Mouse (Mus musculus) midbrain, postnatal 0 days (tissue): ENCODE data around the gene Rbl1. TPM values are rescaled to one million over a fixed set of nuclear protein-coding genes. Genes with fewer than 3 reads are reported as not detected.

Experiments used
- ATAC-seq: fragments of 200-750 bp; cut with Nextera tagmentation; 2 replicates; pipeline ENCODE4 v1.8.0; 2017; ENCODE audit warnings: moderate number of reproducible peaks, mild to moderate bottlenecking, moderate TSS enrichment, moderate library complexity; ENCODE audit not compliant: low FRiP score
- DNase-seq: peaks from one replicate; pipeline ENCODE4 v3.0.0-alpha.2; 2015; ENCODE audit warnings: low spot score
- H3K27ac ChIP-seq: fragments of 300-500 bp; sonication (generic); 2 replicates; pipeline ENCODE4 v1.5.1; 2014; ENCODE audit warnings: low read depth, mild to moderate bottlenecking, low read length, mixed read lengths
- H3K27me3 ChIP-seq: fragments of 300-500 bp; sonication (generic); 2 replicates; pipeline ENCODE4 v1.6.1; 2014; ENCODE audit warnings: low read length, control low read depth, mixed read lengths; ENCODE audit not compliant: insufficient read depth
- H3K36me3 ChIP-seq: fragments of 300-500 bp; sonication (generic); 2 replicates; pipeline ENCODE4 v1.6.1; 2014; ENCODE audit warnings: low read length, control low read depth, mixed read lengths; ENCODE audit not compliant: insufficient read depth
- H3K4me1 ChIP-seq: fragments of 300-500 bp; sonication (generic); 2 replicates; pipeline ENCODE4 v1.6.1; 2014; ENCODE audit warnings: mild to moderate bottlenecking, control low read depth, antibody characterized with exemption, low read length, mixed read lengths; ENCODE audit not compliant: insufficient read depth
- H3K4me2 ChIP-seq: fragments of 300-500 bp; sonication (generic); 2 replicates; pipeline ENCODE4 v1.6.1; 2014; ENCODE audit warnings: low read depth, mild to moderate bottlenecking, low read length, mixed read lengths; ENCODE audit not compliant: poor library complexity, severe bottlenecking
- H3K4me3 ChIP-seq: fragments of 300-500 bp; sonication (generic); 2 replicates; pipeline ENCODE4 v1.5.1; 2014; ENCODE audit warnings: low read depth, mild to moderate bottlenecking, low read length, moderate library complexity
- H3K9ac ChIP-seq: fragments of 300-500 bp; sonication (generic); replicated peaks from 2 replicates; pipeline ENCODE4 v1.6.1; 2014; ENCODE audit warnings: mild to moderate bottlenecking, low read length, moderate library complexity, mixed read lengths; ENCODE audit not compliant: poor library complexity, severe bottlenecking
- H3K9me3 ChIP-seq: fragments of 300-500 bp; sonication (generic); 2 replicates; pipeline ENCODE4 v1.6.1; 2016; ENCODE audit warnings: low read length, control low read depth
- CTCF ChIP-seq: IDR thresholded peaks from 2 replicates; pipeline ENCODE4 v1.5.1; 2016; ENCODE audit warnings: antibody characterized with exemption, mild to moderate bottlenecking
- WGBS: fragments of 180-500 bp; shearing (Covaris S2); extraction: QIAGEN DNeasy Blood & Tissue Kit; methylation state at CpG from one replicate; pipeline ENCODE4 v1.1.7; 2014; 5-methylcytosine and 5-hydroxymethylcytosine counted together
- polyA plus RNA-seq: library from polyadenylated mRNA; unstranded; fragments of >200 nt; fragmentation: Nextera tagmentation; extraction: Ambion mirVana; gene quantifications from 2 replicates; pipeline ENCODE4 v1.2.1, GENCODE M21; 2015
- total RNA-seq: library from RNA; depleted of rRNA; stranded (reverse); fragments of >200 nt; gene quantifications from 2 replicates; pipeline ENCODE4 v1.2.3, GENCODE M21; 2014

Gene Rbl1
- total and polyA plus RNA-seq, 2 experiments from 2014 or later = 3.8 to 8.0 TPM

- Histone ChIP-seq H3K4me1 (no peaks in the 10 kb centered on the region), H3K4me2 (no peak overlapping the region), H3K4me3 (no peak overlapping the region), H3K9me3 (no peaks in the 10 kb centered on the region), H3K36me3 (no peaks in the 10 kb centered on the region), H3K9ac (no peak overlapping the region), H3K27ac (no peak overlapping the region), H3K27me3 (no peaks in the 10 kb centered on the region)
- DNase-seq = no peak
- no peak for TF ChIP-seq CTCF
- 93% methylated on average over 4 of the region's 4 CpGs for WGBS
- ATAC-seq = no peak
Observed at GRCm38 (mm10) chr2:157136176-157136575, 68.2 kb downstream of the Rbl1 start.

GRCm38 (mm10) chr2:157135529-157136120 is 68.7 kb downstream of the Rbl1 start:
- H3K9ac ChIP-seq = no peak overlapping the region
- H3K27ac ChIP-seq = no peak overlapping the region
- no peaks in the 10 kb centered on the region for H3K9me3 ChIP-seq
- H3K4me2 ChIP-seq = peak overlapping the region; percentile 96
- DNase-seq (peak; percentile 3), ATAC-seq (no peak)
- WGBS = 87% methylated on average over 10 of the region's 10 CpGs
- H3K4me1 ChIP-seq = no peaks in the 10 kb centered on the region
- H3K27me3 ChIP-seq = no peaks in the 10 kb centered on the region
- peak overlapping the region; percentile 68 for H3K4me3 ChIP-seq
- no peak for TF ChIP-seq CTCF
- no peaks in the 10 kb centered on the region for H3K36me3 ChIP-seq

GRCm38 (mm10) chr2:157135014-157135413 is 69.3 kb downstream of the Rbl1 start, which contains the start of gene Samhd1:
TSS of gene Samhd1 (minus strand) at chr2:157135265.
- H3K4me1 ChIP-seq = no peaks in the 10 kb centered on the region
- peak; percentile 12; the same call in 1 of the 2 replicates for TF ChIP-seq CTCF
- peak within 1 kb of the TSS; percentile 96 for H3K4me2 ChIP-seq
- H3K27ac ChIP-seq = peak within 1 kb of the TSS; percentile 49
- H3K36me3 ChIP-seq = no peaks in the 10 kb centered on the region
- H3K9ac ChIP-seq = peak within 1 kb of the TSS; percentile 65
- peak; percentile 83 for ATAC-seq
- DNase-seq = peak; percentile 93
- peak within 1 kb of the TSS; percentile 68 for H3K4me3 ChIP-seq
- 0% methylated on average over 32 of the region's 32 CpGs for WGBS
- H3K9me3 ChIP-seq = no peaks in the 10 kb centered on the region
- no peaks in the 10 kb centered on the region for H3K27me3 ChIP-seq

GRCm38 (mm10) chr2:157134479-157134931 is 69.8 kb downstream of the Rbl1 start:
- Histone ChIP-seq H3K4me1 (no peaks in the 10 kb centered on the region), H3K4me2 (peak overlapping the region; percentile 96), H3K36me3 (no peaks in the 10 kb centered on the region), H3K9me3 (no peaks in the 10 kb centered on the region), H3K4me3 (peak overlapping the region; percentile 68), H3K27ac (peak overlapping the region; percentile 49), H3K9ac (peak overlapping the region; percentile 65), H3K27me3 (no peaks in the 10 kb centered on the region)
- under 1% methylated on average over 25 of the region's 25 CpGs for WGBS
- DNase-seq = peak; percentile 7
- peak; percentile 54; the same call in 1 of the 2 replicates for ATAC-seq
- no peak for TF ChIP-seq CTCF

GRCm38 (mm10) chr2:157133769-157134478 is 70.4 kb downstream of the Rbl1 start:
- WGBS = 18% methylated on average over 11 of the region's 11 CpGs
- Histone ChIP-seq H3K27me3 (no peaks in the 10 kb centered on the region), H3K4me1 (no peaks in the 10 kb centered on the region), H3K4me2 (peak overlapping the region; percentile 96), H3K27ac (no peak overlapping the region), H3K9me3 (no peaks in the 10 kb centered on the region), H3K9ac (peak overlapping the region; percentile 65), H3K36me3 (no peaks in the 10 kb centered on the region), H3K4me3 (peak overlapping the region; percentile 68)
- ATAC-seq (no peak), DNase-seq (no peak)
- TF ChIP-seq CTCF = no peak
